Mouse (Mus musculus): Measurements from ENCODE around the gene Dbnl. TPM values are rescaled to one million over a fixed set of nuclear protein-coding genes. Genes with fewer than 3 reads are reported as not detected.

Gene Dbnl
- polyA plus RNA-seq, 2 experiments = 31.3 to 35.9 TPM

- no peaks in the 10 kb centered on the region for H3K36me3 ChIP-seq (replicated peaks; ENCODE audit: control insufficient read depth, insufficient read depth, low read depth)
- no peak overlapping the region for H3K27ac ChIP-seq
- no peak overlapping the region for H3K9ac ChIP-seq (replicated peaks)
- 0 out of 4 replicates have a peak, but pooled peaks cover 0 to 2% of the 10 kb centered on the region in 2 experiments for H3K4me1 ChIP-seq (replicated peaks; ENCODE audit: control insufficient read depth in 2 of 2, insufficient read depth in 2 of 2, low read length in 1 of 2)
- no peaks in the 10 kb centered on the region for H3K27me3 ChIP-seq (ENCODE audit: control insufficient read depth, insufficient read depth, low read length)
- ATAC-seq (ENCODE audit: insufficient read depth) (no peak), DNase-seq (ENCODE audit: low read depth in 3 of 3, low spot score in 3 of 3) (no peak)
- H3K4me2 ChIP-seq (ENCODE audit: low read depth) = no peak overlapping the region
- no peaks in the 10 kb centered on the region for H3K9me3 ChIP-seq (ENCODE audit: control insufficient read depth, low read length)
- TF ChIP-seq EP300 (IDR thresholded peaks at IDR 0.05; ENCODE audit: low read depth) (no peak), CTCF (IDR thresholded peaks at IDR 0.05; ENCODE audit: low read depth) (no peak)
- H3K4me3 ChIP-seq (ENCODE audit: insufficient read depth in 1 of 2, low read depth in 2 of 2, low read length in 2 of 2) = no peak overlapping the region
- 51% methylated on average over 5 of the region's 5 CpGs for WGBS (ENCODE audit: insufficient replicate concordance)
Measured at GRCm38 (mm10) chr11:5850452-5850851, 62.2 kb downstream of the Dbnl start.

Other genes starting within 250 kb of the Dbnl start
- gene Ccdc117, start 246.3 kb upstream of the Dbnl start, polyA plus RNA-seq (2012; rRNA removed) = 3.9 and 6.3 TPM in 2 replicates
- gene Ccdc117, start 246.3 kb upstream of the Dbnl start, polyA plus RNA-seq (2014; fragmentation: Nextera tagmentation; extraction: Ambion mirVana) = 7.5 and 8.5 TPM in 2 replicates
- 0.17 and 0.66 TPM in 2 replicates for gene Ankrd36, start 218.8 kb upstream of the Dbnl start, polyA plus RNA-seq (2012; rRNA removed)
- 0.80 and 1.2 TPM in 2 replicates for gene Ankrd36, start 218.8 kb upstream of the Dbnl start, polyA plus RNA-seq (2014; fragmentation: Nextera tagmentation; extraction: Ambion mirVana)
- 46.6 and 61.8 TPM in 2 replicates for gene Mrps24, start 72.8 kb upstream of the Dbnl start, polyA plus RNA-seq (2012; rRNA removed)
- 130 TPM in 2 replicates for gene Mrps24, start 72.8 kb upstream of the Dbnl start, polyA plus RNA-seq (2014; fragmentation: Nextera tagmentation; extraction: Ambion mirVana)
- 2.9 and 3.5 TPM in 2 replicates for gene Urgcp, start 26.1 kb upstream of the Dbnl start, polyA plus RNA-seq (2012; rRNA removed)
- 4.7 and 6.3 TPM in 2 replicates for gene Urgcp, start 26.1 kb upstream of the Dbnl start, polyA plus RNA-seq (2014; fragmentation: Nextera tagmentation; extraction: Ambion mirVana)
- gene Pgam2, start 15.2 kb downstream of the Dbnl start, polyA plus RNA-seq (2012; rRNA removed) = 0.15 and 0.36 TPM in 2 replicates
- gene Pgam2, start 15.2 kb downstream of the Dbnl start, polyA plus RNA-seq (2014; fragmentation: Nextera tagmentation; extraction: Ambion mirVana) = 1.2 and 1.5 TPM in 2 replicates
- gene Polm, start 49.5 kb downstream of the Dbnl start, polyA plus RNA-seq (2012; rRNA removed) = 4.1 TPM in 2 replicates
- 1.5 and 2.1 TPM in 2 replicates for gene Polm, start 49.5 kb downstream of the Dbnl start, polyA plus RNA-seq (2014; fragmentation: Nextera tagmentation; extraction: Ambion mirVana)
- 3.0 and 3.3 TPM in 2 replicates for gene Aebp1, start 73.5 kb downstream of the Dbnl start, polyA plus RNA-seq (2012; rRNA removed)
- gene Aebp1, start 73.5 kb downstream of the Dbnl start, polyA plus RNA-seq (2014; fragmentation: Nextera tagmentation; extraction: Ambion mirVana) = 4.2 and 4.5 TPM in 2 replicates
- 45.0 and 58.7 TPM in 2 replicates for gene Pold2, start 89.8 kb downstream of the Dbnl start, polyA plus RNA-seq (2012; rRNA removed)
- 54.8 and 56.5 TPM in 2 replicates for gene Pold2, start 89.8 kb downstream of the Dbnl start, polyA plus RNA-seq (2014; fragmentation: Nextera tagmentation; extraction: Ambion mirVana)
- 3.2 and 4.6 TPM in 2 replicates for gene Myl7, start 110.3 kb downstream of the Dbnl start, polyA plus RNA-seq (2012; rRNA removed)
- 6.6 and 7.5 TPM in 2 replicates for gene Myl7, start 110.3 kb downstream of the Dbnl start, polyA plus RNA-seq (2014; fragmentation: Nextera tagmentation; extraction: Ambion mirVana)
- 0.04 and 0.15 TPM in 2 replicates for gene Gck, start 161.6 kb downstream of the Dbnl start, polyA plus RNA-seq (2012; rRNA removed)
- gene Gck, start 161.6 kb downstream of the Dbnl start, polyA plus RNA-seq (2014; fragmentation: Nextera tagmentation; extraction: Ambion mirVana) = 0.08 and 0.20 TPM in 2 replicates
- gene Ykt6, start 167.2 kb downstream of the Dbnl start, polyA plus RNA-seq (2012; rRNA removed) = 14.9 and 18.7 TPM in 2 replicates
- gene Ykt6, start 167.2 kb downstream of the Dbnl start, polyA plus RNA-seq (2014; fragmentation: Nextera tagmentation; extraction: Ambion mirVana) = 9.6 and 10.1 TPM in 2 replicates